Mouse (Mus musculus): ENCODE measurements around the gene Carhsp1. TPM values are rescaled to one million over a fixed set of nuclear protein-coding genes. Genes with fewer than 3 reads are reported as not detected.

The Carhsp1 gene
- total RNA-seq (2014; fragmentation: Nextera tagmentation): 28.8 and 32.5 TPM in 2 replicates
- total RNA-seq (2017): 18.5 and 23.8 TPM in 2 replicates

DNA sequence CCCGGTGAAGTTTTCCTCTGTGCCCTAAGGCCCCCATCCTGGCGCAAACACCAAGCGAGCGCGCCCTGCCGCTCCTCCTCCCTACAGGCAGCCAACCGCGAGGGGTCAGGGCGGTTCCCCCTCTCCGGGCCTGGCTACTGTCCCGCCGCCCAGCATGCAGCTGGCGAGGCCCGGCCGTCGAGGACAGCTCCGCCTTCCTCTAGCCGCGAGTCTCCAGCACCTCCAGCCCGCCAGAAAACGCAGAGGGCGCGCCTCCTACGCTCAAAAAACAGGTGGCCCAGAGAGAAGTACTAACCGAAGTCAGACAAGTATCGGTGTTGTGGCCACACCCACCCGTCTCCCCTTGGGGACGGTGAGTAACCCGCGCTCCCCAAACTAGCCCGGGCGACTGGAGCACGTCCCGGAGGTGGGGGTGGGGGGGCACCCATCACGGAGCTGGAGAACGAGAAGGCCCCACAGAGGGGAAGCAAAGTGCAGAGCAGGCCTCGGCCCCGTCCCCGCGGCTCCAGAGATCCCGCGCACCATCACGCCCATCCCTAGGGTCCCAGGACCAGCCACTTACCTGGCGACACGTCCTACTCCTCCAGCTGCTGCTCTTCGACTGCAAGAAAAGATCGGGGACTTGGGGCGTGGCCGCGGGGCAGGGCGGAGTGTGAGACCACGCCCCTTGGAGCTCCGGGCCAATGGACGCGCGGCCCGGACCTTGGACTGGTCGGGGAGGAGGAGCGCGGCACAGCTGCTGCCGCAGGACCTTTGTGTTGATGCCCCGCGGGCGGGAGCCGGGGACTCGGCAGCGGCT lies at the start of gene Carhsp1:
TSS of gene Carhsp1 (minus strand) at position 605 of the 799 bp plus-strand sequence.
- ATAC-seq (replicated peaks; ENCODE audit: low FRiP score, low TSS enrichment, poor library complexity, severe bottlenecking): peak; percentile 71

DNA sequence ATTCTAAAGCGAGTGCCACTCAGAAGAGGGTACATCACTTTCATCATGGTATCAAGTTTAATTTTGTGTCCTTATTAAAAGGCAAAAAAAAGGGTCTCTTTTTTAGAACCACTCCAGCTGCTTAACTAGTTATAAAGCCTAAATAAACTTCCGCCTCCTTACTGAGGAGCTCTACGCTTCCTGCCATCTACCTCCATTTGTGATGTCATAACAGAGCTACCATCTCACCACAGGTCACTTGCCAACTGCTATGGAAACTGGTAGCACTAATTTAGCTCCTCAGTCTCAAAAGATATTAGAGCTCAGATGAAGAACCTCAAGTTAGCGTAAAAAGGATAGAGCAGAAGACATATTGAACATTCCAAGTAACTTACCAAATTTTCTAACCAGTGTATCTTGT lies 48.5 kb upstream of the Carhsp1 start:
- no peak for ATAC-seq (replicated peaks; ENCODE audit: low FRiP score, low TSS enrichment, poor library complexity, severe bottlenecking)

DNA sequence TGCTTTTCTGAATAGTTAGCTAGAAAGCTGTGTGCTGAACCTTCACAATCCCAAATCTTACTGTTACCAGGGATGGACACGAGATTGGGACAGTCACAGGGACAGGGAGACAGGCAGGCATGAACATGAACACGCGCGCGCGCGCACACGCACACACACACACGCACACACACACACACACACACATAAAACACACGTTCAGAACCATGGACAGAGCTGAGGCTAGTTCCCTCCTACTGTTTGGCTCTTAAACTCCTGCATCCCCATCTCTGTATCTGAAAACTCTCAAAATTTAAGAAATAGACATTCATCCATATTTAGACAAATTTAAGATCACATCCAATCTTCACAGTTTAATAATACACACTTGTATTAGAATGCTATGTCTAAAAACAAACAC lies 45.8 kb upstream of the Carhsp1 start:
- no peak for ATAC-seq (replicated peaks; ENCODE audit: low FRiP score, low TSS enrichment, poor library complexity, severe bottlenecking)

DNA sequence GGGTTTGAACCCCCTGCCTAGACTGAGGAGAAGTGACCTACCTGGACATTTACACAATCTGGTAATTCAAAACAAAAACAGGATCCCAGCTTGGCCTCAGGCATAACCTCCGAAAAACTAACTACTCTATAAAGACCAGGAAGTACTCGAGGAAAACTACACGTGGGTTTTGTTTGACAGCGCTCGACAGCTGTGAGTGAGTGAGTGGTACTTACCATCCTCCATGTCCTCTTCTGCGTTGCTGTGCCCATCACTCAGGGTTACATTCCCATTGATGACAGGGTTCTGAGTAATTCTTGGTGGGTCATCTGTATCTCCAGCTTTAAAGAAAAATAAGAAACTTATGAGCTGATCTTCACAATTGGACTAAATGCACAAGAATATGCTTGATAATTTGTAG lies 44.3 kb upstream of the Carhsp1 start:
- ATAC-seq (replicated peaks; ENCODE audit: low FRiP score, low TSS enrichment, poor library complexity, severe bottlenecking): no peak

DNA sequence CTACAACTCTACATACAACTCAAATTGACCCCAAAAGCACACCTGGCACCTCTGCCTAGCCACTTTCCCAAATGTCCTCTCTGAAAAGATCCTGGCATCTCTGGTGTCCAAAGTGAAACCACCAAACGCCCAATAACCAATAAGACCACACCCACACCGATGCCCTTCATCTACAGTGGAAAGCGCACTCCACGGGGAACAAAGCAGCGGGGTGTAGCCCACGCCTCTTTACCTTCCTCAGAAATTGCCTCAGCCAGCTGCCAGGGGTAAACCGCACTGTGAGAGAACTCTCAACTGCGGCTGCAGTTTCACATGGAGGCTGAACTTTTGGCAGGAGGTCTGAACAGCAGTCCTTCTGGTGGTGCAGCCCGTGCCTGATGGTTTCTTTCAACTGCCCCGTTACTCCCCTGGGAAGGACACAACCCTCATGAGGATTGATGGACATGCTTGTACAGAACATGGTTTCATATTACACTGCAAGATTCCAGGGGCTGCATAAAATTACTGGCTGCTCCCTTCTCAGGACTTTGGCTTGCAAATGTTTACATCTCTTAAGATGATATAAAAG lies 43.6 kb upstream of the Carhsp1 start:
- ATAC-seq (replicated peaks; ENCODE audit: low FRiP score, low TSS enrichment, poor library complexity, severe bottlenecking): no peak

DNA sequence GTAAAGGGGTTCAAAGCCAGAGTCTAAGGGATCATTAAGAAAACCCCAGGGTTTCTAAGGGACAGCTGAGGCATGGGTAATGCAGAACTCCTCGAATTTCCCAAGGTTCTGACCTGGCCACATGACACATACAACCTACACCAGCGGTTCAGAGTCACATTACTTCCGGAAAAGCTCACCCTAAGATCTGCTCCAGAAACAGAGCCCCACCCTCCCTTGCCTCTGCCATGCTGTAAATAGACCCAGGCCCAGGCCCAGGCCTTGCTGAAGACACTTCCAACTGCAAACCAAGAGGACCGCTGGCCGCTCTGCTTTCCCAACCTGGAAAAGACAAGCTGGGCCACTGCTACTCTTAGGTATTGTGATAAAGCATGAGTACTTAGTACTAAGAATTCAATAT lies 42.9 kb upstream of the Carhsp1 start:
- ATAC-seq (replicated peaks; ENCODE audit: low FRiP score, low TSS enrichment, poor library complexity, severe bottlenecking): no peak

DNA sequence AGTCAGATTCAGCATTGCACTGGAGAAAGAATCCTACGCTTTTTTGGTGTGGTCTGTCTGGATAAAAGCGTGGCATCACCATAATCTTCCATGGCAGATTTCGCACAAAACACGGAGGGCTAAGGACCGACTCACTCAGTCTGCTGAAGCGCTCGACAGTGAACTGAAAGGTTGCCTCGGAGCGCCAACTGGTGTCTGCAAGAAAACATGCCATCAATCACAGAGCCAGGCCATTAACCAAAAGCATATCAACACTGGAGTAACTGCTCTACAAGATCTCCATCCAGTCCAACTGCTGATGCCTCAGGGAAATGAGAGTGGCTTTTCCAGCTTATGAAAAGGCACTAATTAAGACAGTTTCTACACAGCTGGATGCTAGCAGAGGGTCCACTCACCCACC lies 40.0 kb upstream of the Carhsp1 start:
- no peak for ATAC-seq (replicated peaks; ENCODE audit: low FRiP score, low TSS enrichment, poor library complexity, severe bottlenecking)

DNA sequence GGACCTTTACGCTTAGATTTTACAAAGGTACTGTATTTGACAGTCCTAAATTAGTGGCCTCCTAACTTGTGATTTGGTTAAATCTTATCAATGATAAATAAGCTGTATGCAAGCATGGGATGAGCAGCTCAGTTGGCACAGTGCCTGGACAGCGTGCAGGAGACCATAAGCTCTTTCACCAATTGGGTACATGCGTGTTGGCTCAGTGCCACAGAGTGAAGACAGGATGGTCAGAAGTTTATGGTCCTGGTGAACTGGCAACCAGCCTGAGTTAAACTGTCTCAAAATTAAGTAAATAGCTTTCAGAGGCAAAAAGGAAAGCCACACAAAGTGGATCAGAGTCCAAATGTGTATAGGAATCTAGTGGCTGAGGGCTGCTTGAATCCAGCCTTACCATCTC lies 28.6 kb upstream of the Carhsp1 start:
- no peak for ATAC-seq (replicated peaks; ENCODE audit: low FRiP score, low TSS enrichment, poor library complexity, severe bottlenecking)

DNA sequence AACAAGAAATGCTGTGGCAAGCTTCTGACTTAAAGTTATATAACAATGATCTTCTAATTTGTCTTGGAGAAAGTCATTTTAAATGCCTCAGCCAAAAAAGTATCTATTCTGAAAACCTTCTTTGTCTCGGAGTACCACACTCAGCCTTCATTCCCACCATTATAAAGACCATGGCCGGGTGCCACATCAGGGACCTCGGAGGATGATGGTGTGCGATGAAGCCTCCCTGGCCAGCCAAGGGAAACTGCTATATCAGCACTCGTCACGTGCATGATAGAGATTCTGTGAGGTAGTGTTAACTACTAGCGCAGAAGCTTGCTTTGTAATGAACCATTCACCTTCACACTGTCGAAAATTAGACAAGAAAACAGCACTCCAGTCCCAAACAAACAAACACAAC lies 27.6 kb upstream of the Carhsp1 start:
- no peak for ATAC-seq (replicated peaks; ENCODE audit: low FRiP score, low TSS enrichment, poor library complexity, severe bottlenecking)

DNA sequence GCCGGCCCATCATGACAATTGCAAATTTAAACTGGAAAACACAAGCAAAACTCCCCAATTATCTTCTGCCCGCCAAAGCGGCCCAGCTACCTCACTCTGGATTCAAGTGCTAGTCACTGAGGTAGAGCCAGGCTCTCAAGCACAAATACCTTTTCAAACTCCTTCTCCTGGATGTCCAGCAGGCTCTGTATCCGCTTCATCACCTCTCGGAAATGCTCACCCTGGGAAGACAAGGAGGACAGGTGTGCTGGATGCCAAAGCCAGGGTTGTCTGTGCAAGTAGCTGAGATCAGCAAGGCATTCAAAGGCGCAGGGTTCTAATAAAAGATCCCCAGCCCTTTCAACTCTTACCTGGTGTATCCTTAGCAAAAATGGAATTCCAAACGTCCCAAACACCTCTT lies 19.3 kb upstream of the Carhsp1 start:
- no peak for ATAC-seq (replicated peaks; ENCODE audit: low FRiP score, low TSS enrichment, poor library complexity, severe bottlenecking)

DNA sequence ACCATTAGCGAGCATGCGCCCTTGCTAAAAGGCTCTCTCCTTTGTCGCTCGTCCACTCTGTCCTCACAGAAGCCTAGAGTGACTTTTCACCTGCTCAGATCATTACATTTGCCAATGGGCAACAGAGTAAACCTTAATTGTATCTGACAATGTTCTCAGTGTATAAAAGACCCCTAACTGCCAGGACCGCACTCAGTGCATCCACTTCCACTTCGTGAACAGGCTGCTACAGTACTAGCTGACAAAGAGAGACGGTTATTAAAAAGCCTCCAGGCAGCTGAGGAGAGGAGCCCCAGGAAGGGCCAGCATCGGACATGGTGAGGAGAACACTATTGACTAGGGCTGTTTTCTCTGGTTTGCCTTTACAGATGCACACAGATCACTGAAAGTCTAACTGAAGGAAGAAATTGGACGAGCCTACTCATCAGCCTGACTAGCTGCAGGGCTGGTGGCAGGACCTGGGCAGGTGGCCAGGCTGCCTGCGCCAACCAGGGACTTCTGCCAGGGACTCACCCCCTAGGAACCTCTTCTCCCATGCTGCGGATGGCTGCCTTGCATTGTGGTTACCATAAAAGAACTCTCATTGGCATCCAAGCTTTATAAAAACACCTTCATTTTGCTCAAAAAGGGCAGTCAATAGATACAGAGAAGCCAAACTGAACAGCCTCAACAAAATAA lies 18.2 kb upstream of the Carhsp1 start:
- no peak for ATAC-seq (replicated peaks; ENCODE audit: low FRiP score, low TSS enrichment, poor library complexity, severe bottlenecking)

DNA sequence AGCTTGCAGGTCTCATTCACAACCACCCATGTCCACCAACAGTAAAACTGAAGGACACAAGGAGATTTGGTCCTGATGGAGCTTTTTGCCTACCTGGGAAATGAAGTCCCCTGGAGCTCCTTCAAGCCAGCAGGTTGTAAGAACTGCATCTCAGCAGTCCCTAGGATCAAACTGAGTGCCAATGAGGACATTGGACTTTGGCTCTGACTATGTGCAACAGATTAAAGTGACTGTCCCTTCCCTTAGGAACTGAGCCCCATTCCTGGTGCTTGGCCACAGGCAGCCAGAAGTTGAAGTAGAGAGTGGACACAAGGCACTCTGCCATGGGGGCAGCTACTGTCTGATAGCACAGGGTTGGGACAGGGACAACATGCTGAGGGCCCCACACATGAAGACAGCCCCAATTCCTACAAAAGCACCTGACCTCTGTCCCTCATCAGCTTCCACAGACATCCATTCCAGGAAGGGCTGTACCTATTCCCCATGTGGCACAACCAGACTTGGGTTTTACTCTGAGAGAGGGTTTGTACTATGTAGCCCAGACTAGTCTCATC lies 15.7 kb upstream of the Carhsp1 start:
- no peak for ATAC-seq (replicated peaks; ENCODE audit: low FRiP score, low TSS enrichment, poor library complexity, severe bottlenecking)

DNA sequence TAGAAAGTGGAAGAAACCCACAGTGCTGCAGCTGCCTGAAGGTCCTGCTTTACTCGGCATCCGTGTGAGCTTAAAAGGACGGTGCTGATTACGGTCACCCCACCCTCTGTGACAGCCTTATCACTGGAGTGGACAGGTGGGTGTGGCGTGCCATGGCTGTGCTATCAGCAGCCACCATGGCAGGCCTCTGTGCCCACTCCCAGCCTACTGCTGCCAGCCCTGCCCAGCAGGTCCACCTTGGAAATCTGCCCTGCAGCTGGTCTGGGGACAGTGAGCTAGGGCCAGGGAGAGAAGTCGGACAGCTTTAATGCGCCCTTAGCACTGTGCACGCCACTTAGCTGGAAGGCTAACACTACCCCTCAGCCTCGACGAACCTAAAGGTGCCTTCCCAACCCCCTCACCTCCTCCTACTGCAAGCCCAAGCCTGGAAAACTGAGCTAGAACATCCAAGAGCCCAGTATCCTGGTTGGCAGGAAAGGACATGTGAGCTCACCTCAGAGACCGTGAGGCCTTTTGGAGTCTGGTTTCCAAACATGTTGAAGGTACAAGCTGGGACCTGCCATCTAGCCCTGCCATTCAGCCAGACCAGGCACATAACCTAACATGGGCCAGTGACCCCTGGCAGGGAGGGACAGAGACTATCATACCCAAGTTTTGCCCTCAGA lies 15.0 kb upstream of the Carhsp1 start:
- peak; percentile 89 for ATAC-seq (replicated peaks; ENCODE audit: low FRiP score, low TSS enrichment, poor library complexity, severe bottlenecking)

DNA sequence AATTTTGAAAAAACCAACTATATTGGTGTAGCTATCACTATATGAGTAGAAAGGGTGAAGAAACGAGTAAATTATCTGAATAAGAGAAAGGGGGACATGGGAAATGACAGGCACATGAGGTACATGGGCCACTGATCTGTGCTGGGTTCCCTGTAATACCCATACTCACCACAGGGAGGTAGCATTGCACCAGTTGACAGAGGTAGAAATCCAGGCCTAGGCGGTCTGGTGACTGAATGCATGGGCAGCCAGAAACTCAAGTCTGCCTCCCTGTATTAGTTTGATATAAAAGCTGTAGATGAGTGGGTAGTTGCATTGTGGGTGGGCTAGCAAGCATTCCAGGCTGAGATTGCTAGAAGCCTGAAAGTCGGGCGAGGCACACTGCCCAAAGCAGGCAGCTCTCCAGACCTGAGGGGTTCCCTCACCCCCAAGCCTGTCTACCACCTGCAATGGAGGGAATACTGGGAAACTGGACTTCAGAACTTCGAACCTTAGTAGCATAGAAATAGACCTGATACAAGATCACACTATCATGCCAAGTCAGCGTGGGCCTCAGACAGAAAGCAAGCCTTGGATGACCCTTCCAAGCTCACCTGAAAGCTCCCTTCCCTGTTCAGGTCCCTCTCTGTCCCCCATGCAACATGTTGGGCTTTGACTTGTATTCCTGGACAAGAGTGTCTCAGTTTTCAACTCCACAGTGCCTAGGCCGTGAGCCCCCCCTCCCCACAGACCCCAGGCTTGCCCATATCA lies 14.3 kb upstream of the Carhsp1 start:
- peak; percentile 57 for ATAC-seq (replicated peaks; ENCODE audit: low FRiP score, low TSS enrichment, poor library complexity, severe bottlenecking)

DNA sequence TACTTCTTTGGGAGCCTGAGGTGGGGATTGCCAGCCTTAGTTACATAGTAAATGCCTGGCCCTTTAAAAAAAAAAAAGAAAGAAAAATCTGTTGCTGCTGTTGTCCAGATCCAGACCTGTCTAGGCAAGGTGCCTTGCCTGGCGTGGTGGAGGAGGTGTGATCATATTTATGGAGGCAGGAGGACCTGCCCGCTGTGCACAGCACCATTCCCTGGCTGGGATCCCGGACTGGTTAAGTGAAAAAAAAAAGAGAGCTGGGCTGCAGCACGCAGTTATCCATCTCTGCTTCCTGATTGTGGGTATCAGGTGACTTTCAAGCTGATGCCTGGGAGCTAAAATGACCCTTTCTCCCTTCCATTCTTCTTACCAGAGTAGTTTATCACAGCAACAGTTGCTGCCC lies 13.1 kb upstream of the Carhsp1 start:
- no peak for ATAC-seq (replicated peaks; ENCODE audit: low FRiP score, low TSS enrichment, poor library complexity, severe bottlenecking)

DNA sequence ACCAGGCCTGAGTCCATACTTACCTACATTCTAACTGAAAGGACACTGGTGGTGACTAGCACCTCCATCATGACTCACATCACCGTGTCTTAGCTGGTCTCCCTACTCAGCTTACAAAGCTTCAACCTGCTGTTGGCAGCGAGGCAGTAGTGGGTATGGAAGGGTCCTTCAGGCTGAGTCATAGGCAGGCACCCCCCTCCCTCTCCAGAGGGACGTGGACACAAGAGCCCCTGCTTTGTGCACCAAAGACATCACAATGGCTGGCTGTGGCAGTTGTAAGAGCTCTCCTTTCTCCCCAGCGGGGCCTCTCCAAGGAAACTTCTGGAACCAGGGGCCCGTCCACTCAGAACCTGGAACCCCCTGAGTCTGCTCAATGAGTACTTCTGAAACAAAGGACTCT lies 8.5 kb upstream of the Carhsp1 start, which contains the start of gene Gm5767:
TSS of gene Gm5767 (plus strand) at position 301 of the 400 bp plus-strand sequence.
- no peak for ATAC-seq (replicated peaks; ENCODE audit: low FRiP score, low TSS enrichment, poor library complexity, severe bottlenecking)

DNA sequence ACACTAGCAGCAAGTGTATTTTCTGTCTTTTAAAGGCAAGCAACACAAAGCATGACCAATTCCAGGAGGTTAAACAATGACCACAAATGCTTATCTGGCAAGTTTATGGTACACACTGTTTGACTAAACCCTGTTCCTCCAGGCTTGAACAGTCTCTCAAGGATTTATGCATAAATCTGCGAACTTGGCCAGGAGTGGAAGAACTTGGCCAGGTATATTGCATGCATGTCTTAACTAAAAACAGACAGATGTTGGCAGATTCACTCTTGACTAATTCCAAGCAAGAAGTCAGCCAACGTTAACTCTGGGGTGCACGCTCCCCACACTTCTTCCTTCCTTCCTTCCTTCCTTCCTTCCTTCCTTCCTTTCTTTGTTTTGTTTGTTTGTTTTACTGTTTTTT lies 7.8 kb upstream of the Carhsp1 start:
- no peak for ATAC-seq (replicated peaks; ENCODE audit: low FRiP score, low TSS enrichment, poor library complexity, severe bottlenecking)

DNA sequence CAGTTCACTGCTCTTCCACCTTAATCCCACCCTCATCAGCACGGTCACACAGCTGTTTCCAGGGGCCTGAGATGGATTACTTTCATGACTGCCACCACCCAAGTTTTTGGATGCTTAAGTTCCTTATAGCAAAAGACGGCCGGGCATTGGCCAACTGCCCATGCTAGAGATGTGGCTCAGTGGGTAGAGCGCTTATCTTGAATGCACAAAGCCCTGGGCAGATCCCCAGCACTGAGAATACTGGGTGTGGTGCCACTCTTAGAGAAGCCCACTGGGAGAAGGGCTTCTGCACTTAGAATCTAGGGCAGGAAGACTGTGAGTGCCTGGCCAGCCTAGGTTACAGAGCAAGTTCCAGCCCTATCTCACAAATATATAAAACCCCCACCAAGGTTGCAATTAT lies 6.7 kb upstream of the Carhsp1 start:
- peak; percentile 69 for ATAC-seq (replicated peaks; ENCODE audit: low FRiP score, low TSS enrichment, poor library complexity, severe bottlenecking)

DNA sequence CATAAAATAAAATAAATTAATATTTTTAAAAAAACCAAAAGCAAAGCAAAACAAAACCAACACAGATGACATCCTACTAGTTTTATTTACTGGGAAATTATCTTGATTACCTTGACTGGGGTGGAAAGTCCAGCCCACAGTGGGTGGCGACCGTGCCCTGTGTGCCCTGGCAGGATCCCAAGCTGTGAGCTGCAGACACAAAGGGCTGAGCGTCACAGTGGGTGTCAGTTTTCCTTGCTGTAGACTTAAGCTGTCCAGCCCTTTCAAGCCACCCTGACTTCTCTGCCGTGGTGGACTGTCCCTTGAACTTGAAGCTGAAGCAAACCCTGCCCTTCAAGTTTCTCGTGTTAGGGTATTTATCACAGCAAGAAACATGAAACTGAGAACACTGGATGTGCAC lies 6.1 kb upstream of the Carhsp1 start:
- peak; percentile 36 for ATAC-seq (replicated peaks; ENCODE audit: low FRiP score, low TSS enrichment, poor library complexity, severe bottlenecking)
